Mouse (Mus musculus) ES-E14 (cell line): ENCODE data around the gene Fam178b.

ENCODE experiments used
- CHD2 ChIP-seq: IDR thresholded peaks from 2 replicates; pipeline ENCODE4 v1.6.1; 2014; ENCODE audit warnings: mild to moderate bottlenecking, low read depth, low read length, inconsistent platforms
- HCFC1 ChIP-seq: IDR thresholded peaks from 2 replicates; pipeline ENCODE4 v1.6.1; 2012; ENCODE audit warnings: low read length, inconsistent platforms, borderline replicate concordance; ENCODE audit not compliant: insufficient read depth
- MAFK ChIP-seq: IDR thresholded peaks from 2 replicates; pipeline ENCODE4 v1.6.1; 2014; ENCODE audit warnings: mild to moderate bottlenecking, low read depth, low read length, inconsistent platforms; ENCODE audit not compliant: insufficient read depth
- ZC3H11A ChIP-seq: IDR thresholded peaks from 2 replicates; pipeline ENCODE4 v1.6.1; 2012; ENCODE audit warnings: low read depth, mild to moderate bottlenecking, inconsistent platforms, low read length, borderline replicate concordance
- ZNF384 ChIP-seq: IDR thresholded peaks from 2 replicates; pipeline ENCODE4 v1.6.1; 2012; ENCODE audit warnings: low read depth, low read length, inconsistent platforms

GRCm38 (mm10) chr1:36603361-36603760 lies 79.6 kb downstream of the Fam178b start:
- TF ChIP-seq MAFK: no peak
- no peak for TF ChIP-seq HCFC1
- no peak for TF ChIP-seq ZNF384
- no peak for TF ChIP-seq CHD2
- no peak for TF ChIP-seq ZC3H11A
